Mouse (Mus musculus) urinary bladder, postnatal 36 days (tissue): ENCODE measurements at regions not wholly inside any gene's neighbourhood (a gene's known extent, or its start where the extent isn't known, plus 50 kb on each side); places are given as distances from the start of the nearest gene placed in this dataset.

Experiments used
- DNase-seq, 2 experiments: peaks; one replicate each; pipeline ENCODE4 v3.0.0; 2022; ENCODE audit warnings: low spot score in 2 of 2, mixed read lengths in 1 of 2

- no peak for DNase-seq
Observed at GRCm38 (mm10) chr1:164628840-164629239, 167.6 kb upstream of the Dpt start.

GRCm38 (mm10) chr1:164622946-164623345, 164.8 kb upstream of the Atp1b1 start:
- DNase-seq, result no peak

GRCm38 (mm10) chr1:164622417-164622816, 164.3 kb upstream of the Atp1b1 start:
- no peak for DNase-seq

GRCm38 (mm10) chr1:164620129-164620528, 162.0 kb upstream of the Atp1b1 start:
- DNase-seq, result no peak

- DNase-seq, result no peak
Observed at GRCm38 (mm10) chr1:164617871-164618270, 159.7 kb upstream of the Atp1b1 start.

GRCm38 (mm10) chr1:164607061-164607460, 148.9 kb upstream of the Atp1b1 start:
- no peak for DNase-seq

- no peak for DNase-seq
Observed at GRCm38 (mm10) chr1:164606141-164606754, 148.1 kb upstream of the Atp1b1 start.

GRCm38 (mm10) chr1:164603433-164603832, 145.3 kb upstream of the Atp1b1 start:
- no peak for DNase-seq

- DNase-seq, result no peak
Observed at GRCm38 (mm10) chr1:164602568-164602967, 144.4 kb upstream of the Atp1b1 start.

GRCm38 (mm10) chr1:164590205-164590613, 132.1 kb upstream of the Atp1b1 start:
- no peak for DNase-seq

GRCm38 (mm10) chr1:164586066-164586989, 128.2 kb upstream of the Atp1b1 start:
- peak in 1 of 2 experiments; percentile 15 for DNase-seq

- no peak for DNase-seq
Observed at GRCm38 (mm10) chr1:164576856-164577489, 118.8 kb upstream of the Atp1b1 start.

- no peak for DNase-seq
Observed at GRCm38 (mm10) chr1:164573639-164574038, 115.5 kb upstream of the Atp1b1 start.

- no peak for DNase-seq
Observed at GRCm38 (mm10) chr1:164572183-164572582, 114.0 kb upstream of the Atp1b1 start.

- DNase-seq, result no peak
Observed at GRCm38 (mm10) chr1:164571496-164572078, 113.4 kb upstream of the Atp1b1 start.

- no peak for DNase-seq
Observed at GRCm38 (mm10) chr1:164564847-164565246, 106.7 kb upstream of the Atp1b1 start.

GRCm38 (mm10) chr1:164559546-164560228, 101.5 kb upstream of the Atp1b1 start:
- DNase-seq, result no peak

- no peak for DNase-seq
Observed at GRCm38 (mm10) chr1:164552658-164553057, 94.5 kb upstream of the Atp1b1 start.

GRCm38 (mm10) chr1:164551019-164551418, 92.9 kb upstream of the Atp1b1 start:
- no peak for DNase-seq

- DNase-seq, result no peak
Observed at GRCm38 (mm10) chr1:164550596-164550995, 92.4 kb upstream of the Atp1b1 start.

GRCm38 (mm10) chr1:164548071-164548470, 89.9 kb upstream of the Atp1b1 start:
- DNase-seq, result no peak

GRCm38 (mm10) chr1:164545843-164546242, 87.7 kb upstream of the Atp1b1 start:
- no peak for DNase-seq
